Mouse (Mus musculus): ENCODE measurements around the gene Apbb1ip. TPM values are rescaled to one million over a fixed set of nuclear protein-coding genes. Genes with fewer than 3 reads are reported as not detected.

The Apbb1ip gene
- polyA plus RNA-seq (2014; fragmentation: Nextera tagmentation; extraction: Ambion mirVana) = 3.1 and 3.3 TPM in 2 replicates

DNA sequence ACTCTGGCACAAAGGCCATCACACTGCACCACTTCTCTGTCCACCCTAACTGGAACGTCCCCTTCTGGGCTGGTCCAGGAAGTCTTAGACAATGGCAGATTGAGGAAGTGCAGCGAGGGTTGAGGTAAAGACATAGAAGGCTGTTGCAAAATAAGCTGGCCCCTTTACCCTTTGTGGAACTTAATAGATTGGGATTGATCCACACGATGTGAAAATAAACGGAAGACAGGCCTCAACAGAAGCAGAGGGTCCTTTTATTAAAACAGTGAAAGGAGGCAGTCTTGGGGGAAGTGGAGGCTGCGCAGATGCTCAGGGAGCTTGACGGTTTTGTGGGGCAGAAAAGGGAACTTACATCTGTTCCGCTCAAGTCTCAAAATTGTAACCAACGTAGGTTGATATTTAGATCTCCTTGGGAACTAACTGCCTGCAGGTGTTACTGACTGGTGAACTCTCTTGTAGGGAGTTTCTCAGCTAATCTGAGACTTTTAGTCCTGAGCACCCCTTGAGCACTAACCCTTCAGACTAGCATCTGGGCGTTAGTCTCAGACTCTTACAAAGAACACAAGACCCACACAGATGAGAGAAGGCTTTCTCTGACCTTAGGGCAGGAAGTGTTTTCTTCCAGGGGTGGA, at the start of gene Apbb1ip:
Apbb1ip (plus strand) TSS at position 546 of the 632 bp plus-strand sequence.
- H3K4me3 ChIP-seq (ENCODE audit: low read depth, low read length) = peak within 1 kb of the TSS; percentile 44
- H3K27ac ChIP-seq (replicated peaks; ENCODE audit: low read depth, low read length) = no peak within 1 kb of the TSS
- DNase-seq (ENCODE audit: low spot score) (peak; percentile 3), ATAC-seq (ENCODE audit: low read depth) (no peak; the same call in 1 of the 2 replicates)
- peak within 1 kb of the TSS; percentile 49 for H3K9ac ChIP-seq (ENCODE audit: low read depth, low read length)
- H3K4me1 ChIP-seq (ENCODE audit: control insufficient read depth, insufficient read depth, low read length) = peaks cover 12% of the 10 kb centered on the region; the same call in 1 of the 2 replicates
- no peaks in the 10 kb centered on the region for H3K36me3 ChIP-seq (ENCODE audit: control insufficient read depth, insufficient read depth, low read length)
- no peaks in the 10 kb centered on the region for H3K9me3 ChIP-seq (ENCODE audit: control insufficient read depth, low read length)
- H3K27me3 ChIP-seq (replicated peaks; ENCODE audit: control insufficient read depth, insufficient read depth, low read length) = no peaks in the 10 kb centered on the region
- peak within 1 kb of the TSS; percentile 87 for H3K4me2 ChIP-seq (ENCODE audit: low read depth, low read length)
- 19% methylated on average over 9 of the region's 9 CpGs for WGBS

DNA sequence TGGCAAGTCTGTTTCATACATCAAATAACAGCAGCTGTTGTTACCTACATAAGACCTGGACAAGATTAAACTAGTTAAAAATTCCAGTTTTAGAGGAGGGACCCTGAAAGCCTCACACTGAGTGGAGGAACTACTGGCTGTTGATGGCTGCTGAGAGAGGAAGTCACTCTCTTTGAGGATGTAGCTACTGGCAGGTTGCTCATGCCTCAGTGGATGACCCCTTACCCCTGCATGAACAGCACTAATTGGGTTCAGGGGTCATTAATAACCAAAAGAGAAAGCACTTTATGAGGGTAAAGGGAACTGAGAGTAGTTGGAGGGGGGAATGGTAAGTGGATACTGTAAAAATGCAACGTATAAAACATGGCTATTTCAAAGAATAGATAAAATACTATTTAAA, 46.8 kb upstream of the Apbb1ip start:
- WGBS = 79% methylated on average over 1 of the region's 1 CpGs
- Histone ChIP-seq H3K4me1 (ENCODE audit: control insufficient read depth, insufficient read depth, low read length) (no peaks in the 10 kb centered on the region), H3K27me3 (replicated peaks; ENCODE audit: control insufficient read depth, insufficient read depth, low read length) (no peaks in the 10 kb centered on the region), H3K9ac (ENCODE audit: low read depth, low read length) (no peak overlapping the region), H3K4me3 (ENCODE audit: low read depth, low read length) (no peak overlapping the region), H3K27ac (replicated peaks; ENCODE audit: low read depth, low read length) (no peak overlapping the region), H3K36me3 (ENCODE audit: control insufficient read depth, insufficient read depth, low read length) (no peaks in the 10 kb centered on the region), H3K9me3 (ENCODE audit: control insufficient read depth, low read length) (no peaks in the 10 kb centered on the region), H3K4me2 (ENCODE audit: low read depth, low read length) (no peak overlapping the region)
- ATAC-seq (ENCODE audit: low read depth) (no peak), DNase-seq (ENCODE audit: low spot score) (no peak)

DNA sequence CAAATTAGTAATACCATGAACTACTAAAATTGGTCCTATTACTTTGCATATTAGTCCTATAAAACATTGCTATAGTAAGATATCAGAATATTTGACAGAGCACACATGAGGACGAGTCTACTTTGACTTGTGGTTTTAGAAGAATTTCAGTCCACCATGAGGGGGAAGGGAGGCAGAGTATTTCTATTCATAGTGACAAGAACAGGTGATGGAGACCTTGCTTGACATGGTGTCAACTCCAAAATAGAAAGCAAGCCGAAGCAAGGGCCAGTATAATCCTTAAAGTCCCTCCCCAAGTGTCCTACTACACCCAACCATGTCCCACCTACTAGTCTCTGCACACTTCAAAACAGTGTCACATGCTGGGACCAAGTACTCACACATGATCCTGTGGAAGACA, 37.8 kb upstream of the Apbb1ip start:
- H3K9ac ChIP-seq (ENCODE audit: low read depth, low read length) = no peak overlapping the region
- no peaks in the 10 kb centered on the region for H3K27me3 ChIP-seq (replicated peaks; ENCODE audit: control insufficient read depth, insufficient read depth, low read length)
- DNase-seq (ENCODE audit: low spot score) (no peak), ATAC-seq (ENCODE audit: low read depth) (no peak)
- no peaks in the 10 kb centered on the region for H3K9me3 ChIP-seq (ENCODE audit: control insufficient read depth, low read length)
- no peak overlapping the region for H3K4me3 ChIP-seq (ENCODE audit: low read depth, low read length)
- no peak overlapping the region for H3K27ac ChIP-seq (replicated peaks; ENCODE audit: low read depth, low read length)
- 65% methylated on average over 2 of the region's 2 CpGs for WGBS
- no peaks in the 10 kb centered on the region for H3K36me3 ChIP-seq (ENCODE audit: control insufficient read depth, insufficient read depth, low read length)
- no peaks in the 10 kb centered on the region for H3K4me1 ChIP-seq (ENCODE audit: control insufficient read depth, insufficient read depth, low read length)
- H3K4me2 ChIP-seq (ENCODE audit: low read depth, low read length) = no peak overlapping the region

DNA sequence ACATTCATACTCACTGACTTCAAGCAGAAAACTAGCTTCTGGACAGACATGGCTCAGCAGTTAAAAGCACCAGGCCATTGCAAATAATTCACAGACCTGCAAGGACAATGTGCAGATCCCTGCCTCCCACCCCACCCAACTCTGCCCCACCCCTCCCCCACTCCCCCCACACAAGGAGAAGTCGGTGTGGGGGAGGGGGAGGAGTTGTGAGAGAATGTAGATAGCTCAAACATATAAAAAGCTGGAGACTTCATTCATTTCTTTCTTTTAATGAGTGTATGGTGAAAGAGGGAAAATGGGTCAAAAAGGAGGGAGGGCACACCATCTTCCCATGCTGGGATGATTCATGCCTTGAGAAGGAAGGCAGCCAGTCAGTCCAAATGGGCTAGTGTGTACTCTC, 34.5 kb upstream of the Apbb1ip start:
- 78% methylated on average over 1 of the region's 1 CpGs for WGBS
- Histone ChIP-seq H3K4me2 (ENCODE audit: low read depth, low read length) (no peak overlapping the region), H3K9ac (ENCODE audit: low read depth, low read length) (no peak overlapping the region), H3K4me1 (ENCODE audit: control insufficient read depth, insufficient read depth, low read length) (no peaks in the 10 kb centered on the region), H3K36me3 (ENCODE audit: control insufficient read depth, insufficient read depth, low read length) (no peaks in the 10 kb centered on the region), H3K9me3 (ENCODE audit: control insufficient read depth, low read length) (no peaks in the 10 kb centered on the region), H3K4me3 (ENCODE audit: low read depth, low read length) (no peak overlapping the region), H3K27me3 (replicated peaks; ENCODE audit: control insufficient read depth, insufficient read depth, low read length) (no peaks in the 10 kb centered on the region), H3K27ac (replicated peaks; ENCODE audit: low read depth, low read length) (no peak overlapping the region)
- ATAC-seq (ENCODE audit: low read depth) = no peak
- no peak for DNase-seq (ENCODE audit: low spot score)

DNA sequence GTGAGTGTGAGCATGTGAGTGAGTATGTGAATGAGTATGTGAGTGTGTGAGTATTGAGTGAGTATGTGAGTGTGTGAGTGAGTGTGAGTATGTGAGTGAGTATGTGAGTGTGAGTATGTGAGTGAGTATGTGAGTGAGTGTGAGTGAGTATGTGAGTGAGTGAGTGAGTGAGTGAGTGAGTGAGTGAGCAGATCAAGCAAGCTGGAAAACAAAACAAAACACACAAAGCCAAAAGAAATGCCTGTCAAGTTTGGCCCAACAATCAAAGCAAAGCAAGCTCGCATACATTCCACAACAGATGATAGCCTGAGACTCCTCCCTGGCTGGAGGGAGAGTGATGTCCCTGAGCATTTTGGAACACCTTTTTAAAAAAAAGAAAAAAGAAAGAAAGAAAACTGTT, 33.5 kb upstream of the Apbb1ip start:
- Histone ChIP-seq H3K9me3 (ENCODE audit: control insufficient read depth, low read length) (no peaks in the 10 kb centered on the region), H3K4me1 (ENCODE audit: control insufficient read depth, insufficient read depth, low read length) (no peaks in the 10 kb centered on the region), H3K36me3 (ENCODE audit: control insufficient read depth, insufficient read depth, low read length) (no peaks in the 10 kb centered on the region), H3K9ac (ENCODE audit: low read depth, low read length) (no peak overlapping the region), H3K27ac (replicated peaks; ENCODE audit: low read depth, low read length) (no peak overlapping the region), H3K27me3 (replicated peaks; ENCODE audit: control insufficient read depth, insufficient read depth, low read length) (no peaks in the 10 kb centered on the region), H3K4me3 (ENCODE audit: low read depth, low read length) (no peak overlapping the region), H3K4me2 (ENCODE audit: low read depth, low read length) (no peak overlapping the region)
- DNase-seq (ENCODE audit: low spot score) (no peak), ATAC-seq (ENCODE audit: low read depth) (no peak)
- WGBS = 72% methylated on average over 1 of the region's 1 CpGs

DNA sequence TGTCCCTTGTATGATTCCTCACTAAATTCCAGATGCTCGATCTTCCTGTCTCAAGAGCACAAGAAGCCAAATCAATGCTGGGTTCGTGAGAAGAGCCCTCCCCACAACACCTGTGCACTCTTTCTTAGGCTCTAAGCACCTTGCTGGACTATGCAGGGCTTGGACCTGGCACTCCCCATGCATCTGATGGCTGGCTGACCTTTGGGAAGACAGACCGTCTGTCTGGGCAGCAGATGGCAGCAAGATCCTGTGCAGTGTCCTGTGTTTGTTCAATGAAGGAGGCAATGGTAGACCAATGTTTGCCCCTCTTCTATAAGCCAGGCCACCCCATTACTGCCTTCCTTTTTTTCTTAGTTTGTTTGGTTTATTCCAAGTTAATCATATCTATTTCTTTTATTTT, 32.7 kb upstream of the Apbb1ip start:
- H3K27ac ChIP-seq (replicated peaks; ENCODE audit: low read depth, low read length) = no peak overlapping the region
- no peak for ATAC-seq (ENCODE audit: low read depth)

DNA sequence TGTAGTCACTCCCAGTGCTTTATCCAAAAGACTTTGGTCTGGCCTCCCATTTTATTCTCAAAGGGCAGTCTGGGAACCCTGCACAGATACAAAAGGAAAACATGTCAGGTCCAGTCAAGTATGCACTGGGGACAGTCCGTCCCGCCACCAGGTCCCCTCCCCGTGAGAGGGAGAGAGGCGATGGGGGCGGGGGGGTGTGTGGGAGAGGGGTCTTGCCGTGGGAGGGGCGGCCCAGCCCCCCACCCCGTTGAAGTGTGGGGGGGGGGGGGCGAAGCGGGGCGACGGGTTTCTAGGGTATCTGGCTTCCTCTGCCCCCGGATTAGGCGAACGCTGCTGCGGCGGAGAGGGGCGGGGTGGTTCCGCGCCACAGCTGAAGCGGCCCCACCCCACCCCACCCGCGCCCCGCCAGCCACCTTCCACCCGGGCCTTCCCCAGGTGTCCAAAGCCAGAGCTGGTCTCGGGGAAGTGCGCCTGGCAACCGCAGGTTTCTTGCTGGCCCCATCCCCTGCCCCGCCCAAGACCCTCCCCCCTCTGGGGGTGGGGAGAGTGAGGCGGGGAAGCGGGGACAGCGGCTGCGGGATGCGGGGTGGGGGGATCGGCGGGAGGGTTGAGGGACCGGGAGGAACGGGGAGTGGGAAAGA, 29.7 kb upstream of the Apbb1ip start:
- H3K36me3 ChIP-seq (ENCODE audit: control insufficient read depth, insufficient read depth, low read length) = no peaks in the 10 kb centered on the region
- DNase-seq (ENCODE audit: low spot score) = no peak
- no peak overlapping the region for H3K27ac ChIP-seq (replicated peaks; ENCODE audit: low read depth, low read length)
- no peak overlapping the region for H3K9ac ChIP-seq (ENCODE audit: low read depth, low read length)
- H3K27me3 ChIP-seq (replicated peaks; ENCODE audit: control insufficient read depth, insufficient read depth, low read length) = no peaks in the 10 kb centered on the region
- no peak for ATAC-seq (ENCODE audit: low read depth)
- no peak overlapping the region for H3K4me3 ChIP-seq (ENCODE audit: low read depth, low read length)
- no peak overlapping the region for H3K4me2 ChIP-seq (ENCODE audit: low read depth, low read length)
- H3K9me3 ChIP-seq (ENCODE audit: control insufficient read depth, low read length) = no peaks in the 10 kb centered on the region
- WGBS = 7% methylated on average over 3 of the region's 38 CpGs
- no peaks in the 10 kb centered on the region for H3K4me1 ChIP-seq (ENCODE audit: control insufficient read depth, insufficient read depth, low read length)

More for the DNA sequence above, 32.7 kb upstream of the Apbb1ip start:
- Histone ChIP-seq H3K4me3 (ENCODE audit: low read depth, low read length) (no peak overlapping the region), H3K4me2 (ENCODE audit: low read depth, low read length) (no peak overlapping the region), H3K9me3 (ENCODE audit: control insufficient read depth, low read length) (no peaks in the 10 kb centered on the region), H3K4me1 (ENCODE audit: control insufficient read depth, insufficient read depth, low read length) (no peaks in the 10 kb centered on the region), H3K27me3 (replicated peaks; ENCODE audit: control insufficient read depth, insufficient read depth, low read length) (no peaks in the 10 kb centered on the region), H3K36me3 (ENCODE audit: control insufficient read depth, insufficient read depth, low read length) (no peaks in the 10 kb centered on the region), H3K9ac (ENCODE audit: low read depth, low read length) (no peak overlapping the region)
- WGBS = 53% methylated on average over 3 of the region's 3 CpGs
- DNase-seq (ENCODE audit: low spot score) = no peak

DNA sequence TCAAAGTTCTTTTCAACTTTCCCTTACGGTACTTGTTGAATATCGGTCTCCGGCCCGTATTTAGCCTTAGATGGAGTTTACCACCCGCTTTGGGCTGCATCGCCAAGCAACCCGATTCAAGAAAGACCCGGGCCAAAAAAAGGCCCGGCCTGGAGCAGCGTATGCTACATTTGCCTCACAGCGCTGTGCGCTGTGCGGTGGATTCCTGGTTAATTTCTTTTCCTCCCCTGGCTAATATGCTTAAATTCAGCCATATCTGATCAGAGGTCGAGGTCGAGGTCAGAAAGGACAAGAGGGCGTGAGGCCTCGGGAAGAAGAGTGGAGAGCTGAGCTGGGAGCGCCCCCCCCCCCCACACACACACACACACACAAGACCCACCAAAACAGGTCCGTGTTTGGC, 29.0 kb upstream of the Apbb1ip start:
- no peaks in the 10 kb centered on the region for H3K27me3 ChIP-seq (replicated peaks; ENCODE audit: control insufficient read depth, insufficient read depth, low read length)
- WGBS = 2% methylated on average over 19 of the region's 19 CpGs
- no peaks in the 10 kb centered on the region for H3K4me1 ChIP-seq (ENCODE audit: control insufficient read depth, insufficient read depth, low read length)
- H3K36me3 ChIP-seq (ENCODE audit: control insufficient read depth, insufficient read depth, low read length) = no peaks in the 10 kb centered on the region
- no peak overlapping the region for H3K27ac ChIP-seq (replicated peaks; ENCODE audit: low read depth, low read length)
- no peak overlapping the region for H3K9ac ChIP-seq (ENCODE audit: low read depth, low read length)
- H3K4me2 ChIP-seq (ENCODE audit: low read depth, low read length) = no peak overlapping the region
- DNase-seq (ENCODE audit: low spot score) (no peak), ATAC-seq (ENCODE audit: low read depth) (no peak)
- no peak overlapping the region for H3K4me3 ChIP-seq (ENCODE audit: low read depth, low read length)
- no peaks in the 10 kb centered on the region for H3K9me3 ChIP-seq (ENCODE audit: control insufficient read depth, low read length)

DNA sequence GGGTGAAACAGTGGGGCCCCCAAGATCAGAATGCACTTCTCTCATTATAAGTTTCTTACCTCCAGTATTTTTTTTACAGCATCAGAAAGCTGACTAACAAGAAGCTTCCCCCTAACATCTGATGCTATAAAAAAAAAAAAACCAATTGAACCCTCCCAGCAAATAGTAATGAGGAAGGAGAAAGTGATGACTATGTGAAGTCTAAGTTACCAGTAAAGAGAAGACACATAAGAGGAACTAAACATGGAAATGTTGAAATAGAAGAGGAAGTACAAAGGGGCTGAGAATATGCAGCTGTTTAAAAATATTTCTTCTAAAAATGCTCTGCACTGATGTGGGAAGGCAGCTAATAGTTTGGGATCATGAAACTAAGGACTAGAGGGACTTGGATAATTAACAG, 27.1 kb upstream of the Apbb1ip start:
- Histone ChIP-seq H3K27ac (replicated peaks; ENCODE audit: low read depth, low read length) (no peak overlapping the region), H3K9me3 (ENCODE audit: control insufficient read depth, low read length) (no peaks in the 10 kb centered on the region), H3K4me3 (ENCODE audit: low read depth, low read length) (no peak overlapping the region), H3K36me3 (ENCODE audit: control insufficient read depth, insufficient read depth, low read length) (no peaks in the 10 kb centered on the region), H3K4me2 (ENCODE audit: low read depth, low read length) (no peak overlapping the region), H3K4me1 (ENCODE audit: control insufficient read depth, insufficient read depth, low read length) (no peaks in the 10 kb centered on the region), H3K27me3 (replicated peaks; ENCODE audit: control insufficient read depth, insufficient read depth, low read length) (no peaks in the 10 kb centered on the region), H3K9ac (ENCODE audit: low read depth, low read length) (no peak overlapping the region)
- ATAC-seq (ENCODE audit: low read depth) (no peak), DNase-seq (ENCODE audit: low spot score) (no peak)
